Mouse (Mus musculus): ENCODE results near the gene Rrp8. TPM values are rescaled to one million over a fixed set of nuclear protein-coding genes. Genes with fewer than 3 reads are reported as not detected.

Rrp8 gene
- total RNA-seq, 2 experiments from 2014 or later = 9.9 to 13.4 TPM

DNA sequence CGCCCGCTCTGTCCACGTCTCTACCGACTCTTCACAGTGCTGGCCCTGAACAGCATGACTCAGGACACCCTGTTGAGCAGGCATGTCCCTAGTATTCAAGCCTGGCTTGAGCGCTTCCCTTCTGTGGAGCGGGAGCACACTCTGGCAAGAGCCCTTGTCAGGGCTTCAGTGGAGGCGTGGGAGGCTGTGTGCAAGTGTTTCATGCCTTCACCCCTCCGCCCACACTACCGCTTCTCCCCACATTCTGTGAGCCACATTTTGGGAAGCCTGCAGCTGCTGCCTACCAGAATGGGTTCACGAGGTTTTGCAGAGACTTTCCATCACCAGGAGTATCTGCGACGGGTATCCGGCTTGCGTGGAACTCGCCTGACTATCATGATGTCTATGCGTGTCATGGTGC lies 34.0 kb downstream of the Rrp8 start:
- DNase-seq = no peak

DNA sequence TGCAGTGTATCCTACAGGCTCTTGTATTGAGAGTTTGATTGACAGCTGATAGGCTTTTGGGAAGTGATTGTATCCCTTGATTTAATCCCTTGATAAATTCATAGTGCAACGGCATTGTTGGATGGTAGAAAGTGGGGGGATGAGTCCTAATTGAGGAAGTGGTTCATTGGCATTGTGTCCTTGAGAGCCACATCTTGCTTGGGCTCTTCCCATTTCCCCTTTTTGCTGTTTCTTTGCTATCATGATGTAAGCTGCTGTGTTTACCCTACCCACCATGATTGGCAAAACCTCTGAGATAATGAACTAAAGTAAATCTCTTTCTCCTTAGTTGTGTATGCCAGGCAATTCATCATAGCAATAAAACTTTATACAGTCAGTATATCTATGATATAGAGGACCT lies 46.3 kb downstream of the Rrp8 start:
- no peak for DNase-seq

DNA sequence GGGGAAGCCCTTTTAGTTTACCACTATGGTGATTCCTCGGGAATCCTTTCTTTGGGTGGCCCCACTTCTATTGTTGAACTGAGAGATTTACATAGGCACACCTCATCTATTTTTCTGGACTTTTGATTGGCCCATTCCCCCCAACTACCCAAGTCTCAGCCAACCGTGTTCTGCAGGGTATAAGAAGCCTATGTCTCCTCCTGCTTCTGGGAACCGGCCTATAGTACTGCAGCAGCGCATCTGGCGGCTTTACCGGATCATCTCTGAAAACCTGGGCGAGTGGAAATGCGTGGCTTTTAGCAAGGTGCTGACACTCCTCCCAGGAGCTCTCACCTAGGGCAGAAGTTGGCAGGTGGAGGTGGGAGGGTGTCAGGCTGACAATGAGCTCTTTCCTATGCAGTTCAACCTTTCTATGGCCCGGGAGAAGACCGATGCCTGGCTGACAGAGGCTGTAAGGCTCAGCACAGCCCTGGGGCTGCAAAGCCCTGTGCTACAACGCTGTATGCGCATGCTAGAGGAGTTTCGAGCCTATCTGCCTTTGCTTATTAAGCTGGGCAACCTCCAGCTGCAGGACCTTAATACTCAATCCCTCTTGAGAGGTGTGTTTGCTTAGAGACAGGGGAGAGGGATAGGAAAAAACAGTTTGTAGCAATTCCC lies 51.5 kb downstream of the Rrp8 start:
- DNase-seq = no peak

Other genes with a start within 250 kb of the Rrp8 start
- gene Smpd1, start 183.0 kb downstream of the Rrp8 start, total RNA-seq (2021) = 10 to 100 TPM; 42.9 to 44.0 TPM
- gene Apbb1, start 155.7 kb downstream of the Rrp8 start, total RNA-seq (2021) = 10 to 100 TPM; 10.6 to 13.0 TPM
- gene Hpx, start 137.2 kb downstream of the Rrp8 start, total RNA-seq (2021) = 1 to 10 TPM in 1 of 2 experiments, not detected in 1; 2.5 TPM
- gene Trim3, start 103.8 kb downstream of the Rrp8 start, total RNA-seq (2021) = 10 to 100 TPM; 18.8 to 29.4 TPM
- gene Timm10b, start 97.3 kb downstream of the Rrp8 start, total RNA-seq (2021) = 10 to 100 TPM; 67.5 to 79.0 TPM
- gene Arfip2, start 97.0 kb downstream of the Rrp8 start, total RNA-seq (2021) = 10 to 100 TPM; 21.2 to 28.2 TPM
- gene Gm45799, start 96.8 kb downstream of the Rrp8 start, total RNA-seq (2021) = 1 to 10 TPM; 1.9 to 3.1 TPM
- gene Dnhd1, start 86.6 kb downstream of the Rrp8 start, total RNA-seq (2021) = under 1 TPM; 0.90 to 0.94 TPM
- 100 to 1,000 TPM; 107 to 128 TPM for gene Ilk, start 793 bp downstream of the Rrp8 start, total RNA-seq (2021)
- gene Taf10, start 7.0 kb upstream of the Rrp8 start, total RNA-seq (2021) = 10 to 100 TPM; 79.2 to 81.7 TPM
- 10 to 100 TPM; 29.5 to 30.0 TPM for gene Tpp1, start 14.8 kb upstream of the Rrp8 start, total RNA-seq (2021)
- 10 to 100 TPM; 17.9 to 27.1 TPM for gene Dchs1, start 50.3 kb upstream of the Rrp8 start, total RNA-seq (2021)
- 100 to 1,000 TPM; 162 to 171 TPM for gene Mrpl17, start 73.7 kb upstream of the Rrp8 start, total RNA-seq (2021)
- gene Gm4070, start 216.6 kb upstream of the Rrp8 start, total RNA-seq (2021) = 1 to 10 TPM; 1.7 to 2.0 TPM

Measured in gastrocnemius, postnatal 10 days (tissue).